Mouse (Mus musculus) lung, embryonic 15.5 days (tissue): ENCODE results near the gene Krtap10-10. TPM values are rescaled to one million over a fixed set of nuclear protein-coding genes. Genes with fewer than 3 reads are reported as not detected.
A peak's percentile ranks its signal among the peaks of the same experiment; 100 is the strongest.

Experiments
- ATAC-seq: fragments of 200-750 bp; cut with Nextera tagmentation; 2 replicates; pipeline ENCODE4 v1.8.0; 2017; ENCODE audit warnings: moderate number of reproducible peaks, borderline replicate concordance; ENCODE audit not compliant: low FRiP score, low TSS enrichment; ENCODE audit errors: extremely low read depth
- H3K27ac ChIP-seq: fragments of 300-500 bp; sonication (generic); 2 replicates; pipeline ENCODE4 v1.5.1; 2015; ENCODE audit warnings: moderate library complexity, mild to moderate bottlenecking, inconsistent platforms
- H3K27me3 ChIP-seq: fragments of 300-500 bp; sonication (generic); 2 replicates; pipeline ENCODE4 v1.6.1; 2015; ENCODE audit warnings: inconsistent platforms
- H3K36me3 ChIP-seq: fragments of 300-500 bp; sonication (generic); 2 replicates; pipeline ENCODE4 v1.6.1; 2015; ENCODE audit warnings: inconsistent platforms
- H3K4me1 ChIP-seq: fragments of 300-500 bp; sonication (generic); 2 replicates; pipeline ENCODE4 v1.6.1; 2015; ENCODE audit warnings: inconsistent platforms
- H3K4me2 ChIP-seq: fragments of 300-500 bp; sonication (generic); 2 replicates; pipeline ENCODE4 v1.6.1; 2015; ENCODE audit warnings: inconsistent platforms, mild to moderate bottlenecking, moderate library complexity
- H3K4me3 ChIP-seq: fragments of 300-500 bp; sonication (generic); 2 replicates; pipeline ENCODE4 v1.5.1; 2015; ENCODE audit warnings: mild to moderate bottlenecking, inconsistent platforms
- H3K9ac ChIP-seq: fragments of 300-500 bp; sonication (generic); 2 replicates; pipeline ENCODE4 v1.6.1; 2015; ENCODE audit warnings: inconsistent platforms
- H3K9me3 ChIP-seq: fragments of 300-500 bp; sonication (generic); 2 replicates; pipeline ENCODE4 v1.6.1; 2016; ENCODE audit warnings: inconsistent platforms
- WGBS: fragments of 180-500 bp; shearing (Covaris S2); methylation state at CpG from one replicate; pipeline ENCODE4 v1.1.7; 2015; 5-methylcytosine and 5-hydroxymethylcytosine counted together
- polyA plus RNA-seq: library from polyadenylated mRNA; unstranded; fragments of >200 nt; fragmentation: Nextera tagmentation; extraction: Ambion mirVana; gene quantifications from 2 replicates; pipeline ENCODE4 v1.2.1, GENCODE M21; 2015

Krtap10-10 gene
- polyA plus RNA-seq, 1 experiment from 2014 or later = not detected

GRCm38 (mm10) chr10:77819203-77819602 lies 16.5 kb upstream of the Krtap10-10 start:
- WGBS = 34% methylated on average over 4 of the region's 4 CpGs
- no peaks in the 10 kb centered on the region for H3K4me1 ChIP-seq
- H3K27ac ChIP-seq = no peak overlapping the region
- no peaks in the 10 kb centered on the region for H3K9me3 ChIP-seq
- no peak overlapping the region for H3K4me2 ChIP-seq
- H3K4me3 ChIP-seq = no peak overlapping the region
- no peak for ATAC-seq
- H3K36me3 ChIP-seq = no peaks in the 10 kb centered on the region
- H3K9ac ChIP-seq = no peak overlapping the region
- no peaks in the 10 kb centered on the region for H3K27me3 ChIP-seq

- H3K9me3 ChIP-seq = no peaks in the 10 kb centered on the region
- ATAC-seq = no peak; the same call in 1 of the 2 replicates
- no peak within 1 kb of the TSS for H3K27ac ChIP-seq
- H3K27me3 ChIP-seq = no peaks in the 10 kb centered on the region
- H3K36me3 ChIP-seq = no peaks in the 10 kb centered on the region
- H3K4me2 ChIP-seq = no peak within 1 kb of the TSS
- 40% methylated on average over 6 of the region's 6 CpGs for WGBS
- H3K4me1 ChIP-seq = no peaks in the 10 kb centered on the region
- H3K9ac ChIP-seq = no peak within 1 kb of the TSS
- H3K4me3 ChIP-seq = no peak within 1 kb of the TSS
Measured at GRCm38 (mm10) chr10:77826951-77827350, 8.8 kb upstream of the Krtap10-10 start, which contains the start of gene Krtap10-4. Gene Krtap10-4 (minus strand): TSS chr10:77827095.

GRCm38 (mm10) chr10:77839006-77839405 lies 3.3 kb downstream of the Krtap10-10 start:
- WGBS = 66% methylated on average over 6 of the region's 6 CpGs
- H3K9ac ChIP-seq = no peak overlapping the region
- no peak overlapping the region for H3K27ac ChIP-seq
- no peaks in the 10 kb centered on the region for H3K9me3 ChIP-seq
- H3K4me2 ChIP-seq = no peak overlapping the region
- H3K4me3 ChIP-seq = no peak overlapping the region
- H3K27me3 ChIP-seq = no peaks in the 10 kb centered on the region
- no peak for ATAC-seq
- no peaks in the 10 kb centered on the region for H3K36me3 ChIP-seq
- no peaks in the 10 kb centered on the region for H3K4me1 ChIP-seq

- Histone ChIP-seq H3K27ac (no peak within 1 kb of the TSS), H3K4me2 (no peak within 1 kb of the TSS), H3K36me3 (no peaks in the 10 kb centered on the region), H3K4me3 (no peak within 1 kb of the TSS), H3K9me3 (no peaks in the 10 kb centered on the region), H3K9ac (no peak within 1 kb of the TSS), H3K27me3 (no peaks in the 10 kb centered on the region), H3K4me1 (no peaks in the 10 kb centered on the region)
- WGBS = 56% methylated on average over 3 of the region's 3 CpGs
- no peak for ATAC-seq
Measured at GRCm38 (mm10) chr10:77846503-77846902, 10.8 kb downstream of the Krtap10-10 start, which contains the start of gene Gm36176. Gene Gm36176 (plus strand): TSS chr10:77846803.

GRCm38 (mm10) chr10:77846961-77847360 lies 11.2 kb downstream of the Krtap10-10 start:
- no peaks in the 10 kb centered on the region for H3K9me3 ChIP-seq
- no peaks in the 10 kb centered on the region for H3K27me3 ChIP-seq
- 7% methylated on average over 2 of the region's 2 CpGs for WGBS
- H3K27ac ChIP-seq = no peak overlapping the region
- no peak for ATAC-seq
- H3K4me1 ChIP-seq = no peaks in the 10 kb centered on the region
- no peak overlapping the region for H3K9ac ChIP-seq
- no peak overlapping the region for H3K4me2 ChIP-seq
- H3K36me3 ChIP-seq = no peaks in the 10 kb centered on the region
- H3K4me3 ChIP-seq = no peak overlapping the region

- 73% methylated on average over 2 of the region's 2 CpGs for WGBS
- Histone ChIP-seq H3K9me3 (no peaks in the 10 kb centered on the region), H3K9ac (no peak overlapping the region), H3K27ac (no peak overlapping the region), H3K4me1 (no peaks in the 10 kb centered on the region), H3K27me3 (no peaks in the 10 kb centered on the region), H3K36me3 (no peaks in the 10 kb centered on the region), H3K4me3 (no peak overlapping the region), H3K4me2 (no peak overlapping the region)
- 0 out of 2 replicates have a peak, but pooled peaks have one; percentile 31 for ATAC-seq
Measured at GRCm38 (mm10) chr10:77847538-77847937, 11.8 kb downstream of the Krtap10-10 start.

- ATAC-seq = no peak
- Histone ChIP-seq H3K4me1 (no peaks in the 10 kb centered on the region), H3K9me3 (no peaks in the 10 kb centered on the region), H3K4me2 (no peak within 1 kb of the TSS), H3K9ac (no peak within 1 kb of the TSS), H3K27me3 (no peaks in the 10 kb centered on the region), H3K36me3 (no peaks in the 10 kb centered on the region), H3K4me3 (no peak within 1 kb of the TSS), H3K27ac (no peak within 1 kb of the TSS)
- WGBS = 59% methylated on average over 9 of the region's 9 CpGs
Measured at GRCm38 (mm10) chr10:77852559-77852958, 16.8 kb downstream of the Krtap10-10 start, which contains the start of gene Gm10318. Gene Gm10318 (plus strand): TSS chr10:77852859.

- Histone ChIP-seq H3K27me3 (peaks cover 15% of the 10 kb centered on the region), H3K4me3 (no peak within 1 kb of the TSS), H3K9ac (no peak within 1 kb of the TSS), H3K36me3 (no peaks in the 10 kb centered on the region), H3K27ac (no peak within 1 kb of the TSS), H3K4me1 (no peaks in the 10 kb centered on the region), H3K4me2 (no peak within 1 kb of the TSS), H3K9me3 (no peaks in the 10 kb centered on the region)
- WGBS = 45% methylated on average over 7 of the region's 7 CpGs
- no peak for ATAC-seq
Measured at GRCm38 (mm10) chr10:77861675-77862074, 25.9 kb downstream of the Krtap10-10 start, which contains the start of gene Gm3285. Gene Gm3285 (plus strand): TSS chr10:77861975.

- ATAC-seq = peak; percentile 77
- Histone ChIP-seq H3K36me3 (no peaks in the 10 kb centered on the region), H3K9ac (no peak overlapping the region), H3K27me3 (peaks cover 20% of the 10 kb centered on the region), H3K27ac (no peak overlapping the region), H3K9me3 (no peaks in the 10 kb centered on the region), H3K4me3 (no peak overlapping the region), H3K4me1 (0 out of 2 replicates have a peak, but pooled peaks cover under 1% of the 10 kb centered on the region), H3K4me2 (peak overlapping the region; percentile 33)
- 24% methylated on average over 14 of the region's 14 CpGs for WGBS
Measured at GRCm38 (mm10) chr10:77864067-77864761, 28.5 kb downstream of the Krtap10-10 start.

GRCm38 (mm10) chr10:77864762-77865143 lies 29.0 kb downstream of the Krtap10-10 start:
- Histone ChIP-seq H3K27ac (no peak overlapping the region), H3K9ac (no peak overlapping the region), H3K4me1 (peaks cover 4% of the 10 kb centered on the region; the same call in 1 of the 2 replicates), H3K4me2 (peak overlapping the region; percentile 33), H3K27me3 (peaks cover 23% of the 10 kb centered on the region), H3K4me3 (no peak overlapping the region), H3K9me3 (no peaks in the 10 kb centered on the region), H3K36me3 (no peaks in the 10 kb centered on the region)
- 36% methylated on average over 11 of the region's 11 CpGs for WGBS
- no peak for ATAC-seq

- Histone ChIP-seq H3K27ac (no peak overlapping the region), H3K36me3 (no peaks in the 10 kb centered on the region), H3K4me2 (no peak overlapping the region), H3K4me3 (no peak overlapping the region), H3K27me3 (peaks cover 23% of the 10 kb centered on the region), H3K4me1 (peaks cover 4% of the 10 kb centered on the region; the same call in 1 of the 2 replicates), H3K9me3 (no peaks in the 10 kb centered on the region), H3K9ac (no peak overlapping the region)
- no peak for ATAC-seq
- 11% methylated on average over 1 of the region's 1 CpGs for WGBS
Measured at GRCm38 (mm10) chr10:77867546-77867945, 31.8 kb downstream of the Krtap10-10 start.

- Histone ChIP-seq H3K9ac (no peak overlapping the region), H3K9me3 (no peaks in the 10 kb centered on the region), H3K36me3 (no peaks in the 10 kb centered on the region), H3K4me1 (peaks cover 4% of the 10 kb centered on the region; the same call in 1 of the 2 replicates), H3K4me2 (no peak overlapping the region), H3K4me3 (no peak overlapping the region), H3K27me3 (peaks cover 16% of the 10 kb centered on the region; the same call in 1 of the 2 replicates), H3K27ac (no peak overlapping the region)
- 53% methylated on average over 7 of the region's 7 CpGs for WGBS
- ATAC-seq = peak; percentile 44; the same call in 1 of the 2 replicates
Measured at GRCm38 (mm10) chr10:77869651-77870050, 33.9 kb downstream of the Krtap10-10 start.
